ENCODE assay signal across 8 mouse cellular contexts in genomic region chr14:59441472-59441805, GRCm38 (mm10). TPM values are rescaled to one million over a fixed set of nuclear protein-coding genes. Genes with fewer than 3 reads are reported as not detected.
DNase-seq lines count a peak whose midpoint lies in the region; ATAC-seq and TF ChIP-seq lines count a peak whose summit lies in the region.

No protein-coding gene starts in this region.

- intact Hi-C loops in left cerebral cortex, postnatal 10 days (cut with DNase I): no loop called here

- peak overlapping the region; percentile 82 for H3K4me3 ChIP-seq in lung, embryonic 14.5 days (ENCODE audit: low read depth, low read length)
- peak overlapping the region; percentile 85 for H3K4me3 ChIP-seq in embryonic facial prominence, embryonic 12.5 days
- H3K4me3 ChIP-seq in limb, embryonic 13.5 days: peak overlapping the region; percentile 85
- peak overlapping the region; percentile 94 for H3K4me3 ChIP-seq in olfactory bulb, adult 2 months (ENCODE audit: insufficient read depth, low read depth, low read length)

- H3K9ac ChIP-seq in lung, embryonic 14.5 days: peak overlapping the region; percentile 88
- H3K9ac ChIP-seq in embryonic facial prominence, embryonic 12.5 days: peak overlapping the region; percentile 75
- H3K9ac ChIP-seq in limb, embryonic 13.5 days: peak overlapping the region; percentile 92

- peak overlapping the region; percentile 83 for H3K4me2 ChIP-seq in lung, embryonic 14.5 days
- H3K4me2 ChIP-seq in embryonic facial prominence, embryonic 12.5 days (replicated peaks): peak overlapping the region; percentile 62
- H3K4me2 ChIP-seq in limb, embryonic 13.5 days (replicated peaks): peak overlapping the region; percentile 77

- 9% methylated on average over 6 of the region's 6 CpGs for WGBS in lung, embryonic 14.5 days
- WGBS in embryonic facial prominence, embryonic 12.5 days: 19% methylated on average over 6 of the region's 6 CpGs
- 9% methylated on average over 6 of the region's 6 CpGs for WGBS in limb, embryonic 13.5 days
- WGBS in olfactory bulb, adult 2 months: 3% methylated on average over 6 of the region's 6 CpGs

- TF ChIP-seq CTCF in lung, embryonic 14.5 days (IDR thresholded peaks at IDR 0.05; ENCODE audit: low read depth): no peak
- TF ChIP-seq CTCF in olfactory bulb, adult 2 months (IDR thresholded peaks at IDR 0.05; ENCODE audit: insufficient read depth, low read depth, low read length): no peak

- H3K27me3 ChIP-seq in lung, embryonic 14.5 days (ENCODE audit: insufficient read depth, low read length): no peaks in the 10 kb centered on the region
- H3K27me3 ChIP-seq in embryonic facial prominence, embryonic 12.5 days: no peaks in the 10 kb centered on the region
- H3K27me3 ChIP-seq in limb, embryonic 13.5 days: no peaks in the 10 kb centered on the region

- DNase-seq in lung, embryonic 14.5 days: no peak
- DNase-seq in lung, adult 18-20 months: no peak
- DNase-seq in layer of hippocampus, postnatal 14 days (ENCODE audit: low spot score in 2 of 2): no peak
- DNase-seq in retina, postnatal 1 day: no peak
- DNase-seq in left cerebral cortex, postnatal 10 days (ENCODE audit: extremely low spot score in 1 of 2, low spot score in 2 of 2): no peak

- ATAC-seq in lung, embryonic 14.5 days (ENCODE audit: insufficient read depth): no peak
- no peak for ATAC-seq in embryonic facial prominence, embryonic 12.5 days (ENCODE audit: insufficient number of reproducible peaks, insufficient read depth, low FRiP score, low TSS enrichment)
- ATAC-seq in limb, embryonic 13.5 days (ENCODE audit: low FRiP score, low read depth): no peak

- H3K36me3 ChIP-seq in lung, embryonic 14.5 days (ENCODE audit: insufficient read depth): no peaks in the 10 kb centered on the region
- H3K36me3 ChIP-seq in embryonic facial prominence, embryonic 12.5 days: no peaks in the 10 kb centered on the region
- no peaks in the 10 kb centered on the region for H3K36me3 ChIP-seq in limb, embryonic 13.5 days

- TF ChIP-seq POLR2A in olfactory bulb, adult 2 months (IDR thresholded peaks at IDR 0.05; ENCODE audit: insufficient read depth, low read depth, low read length): no peak

- no peaks in the 10 kb centered on the region for H3K9me3 ChIP-seq in lung, embryonic 14.5 days (ENCODE audit: low read depth, low read length)
- no peaks in the 10 kb centered on the region for H3K9me3 ChIP-seq in embryonic facial prominence, embryonic 12.5 days
- H3K9me3 ChIP-seq in limb, embryonic 13.5 days: no peaks in the 10 kb centered on the region

- no peaks in the 10 kb centered on the region for H3K4me1 ChIP-seq in lung, embryonic 14.5 days (ENCODE audit: insufficient read depth)
- H3K4me1 ChIP-seq in embryonic facial prominence, embryonic 12.5 days: no peaks in the 10 kb centered on the region; the same call in 1 of the 2 replicates
- peaks cover 11% of the 10 kb centered on the region for H3K4me1 ChIP-seq in limb, embryonic 13.5 days
- no peaks in the 10 kb centered on the region for H3K4me1 ChIP-seq in olfactory bulb, adult 2 months (ENCODE audit: control insufficient read depth, insufficient read depth, low read length)

- peak overlapping the region; percentile 75 for H3K27ac ChIP-seq in lung, embryonic 14.5 days (ENCODE audit: low read depth)
- H3K27ac ChIP-seq in embryonic facial prominence, embryonic 12.5 days: peak overlapping the region; percentile 84; the same call in 1 of the 2 replicates
- peak overlapping the region; percentile 79 for H3K27ac ChIP-seq in limb, embryonic 13.5 days
- 0 out of 2 replicates have a peak overlapping the region, but pooled peaks have one; percentile 43 for H3K27ac ChIP-seq in olfactory bulb, adult 2 months (ENCODE audit: insufficient read depth, low read depth, low read length)

RNA-seq across cellular contexts. Expression of gene Cab39l, which starts 0.7 kb away (rescaled TPM):
- polyA plus RNA-seq in lung, embryonic 14.5 days (2014; fragmentation: Nextera tagmentation; extraction: Ambion mirVana): 44.6 and 44.8 TPM in 2 replicates
- polyA plus RNA-seq in embryonic facial prominence, embryonic 12.5 days (2016; fragmentation: Nextera tagmentation; extraction: Ambion mirVana): 40.1 and 40.7 TPM in 2 replicates
- polyA plus RNA-seq in limb, embryonic 13.5 days (2015; fragmentation: Nextera tagmentation; extraction: Ambion mirVana): 36.6 and 38.1 TPM in 2 replicates
- not detected in 2 replicates for polyA plus RNA-seq in olfactory bulb, adult 2 months (2012; ENCODE audit: insufficient read depth, insufficient read length, low replicate concordance, missing spikeins)
- total RNA-seq in layer of hippocampus, postnatal 14 days (2021): 10 to 100 TPM; 18.3 to 33.8 TPM
- 10 to 100 TPM; 19.3 to 22.0 TPM for total RNA-seq in left cerebral cortex, postnatal 10 days (2021)

RNA-seq across cellular contexts. Expression of gene Setdb2, which starts 0.8 kb away (rescaled TPM):
- polyA plus RNA-seq in lung, embryonic 14.5 days (2014; fragmentation: Nextera tagmentation; extraction: Ambion mirVana): 14.1 and 14.9 TPM in 2 replicates
- 12.5 and 12.7 TPM in 2 replicates for polyA plus RNA-seq in embryonic facial prominence, embryonic 12.5 days (2016; fragmentation: Nextera tagmentation; extraction: Ambion mirVana)
- polyA plus RNA-seq in limb, embryonic 13.5 days (2015; fragmentation: Nextera tagmentation; extraction: Ambion mirVana): 10.6 and 11.4 TPM in 2 replicates
- polyA plus RNA-seq in olfactory bulb, adult 2 months (2012; ENCODE audit: insufficient read depth, insufficient read length, low replicate concordance, missing spikeins): not detected in 2 replicates
- 1 to 10 TPM; 6.7 to 7.1 TPM for total RNA-seq in layer of hippocampus, postnatal 14 days (2021)
- total RNA-seq in left cerebral cortex, postnatal 10 days (2021): 1 to 10 TPM; 3.8 to 4.0 TPM

RNA-seq across cellular contexts. Expression of gene Phf11c, which starts 46.3 kb away (rescaled TPM):
- 1.1 TPM in 2 replicates for polyA plus RNA-seq in lung, embryonic 14.5 days (2014; fragmentation: Nextera tagmentation; extraction: Ambion mirVana)
- 0.57 and 0.75 TPM in 2 replicates for polyA plus RNA-seq in embryonic facial prominence, embryonic 12.5 days (2016; fragmentation: Nextera tagmentation; extraction: Ambion mirVana)
- 0.64 and 0.68 TPM in 2 replicates for polyA plus RNA-seq in limb, embryonic 13.5 days (2015; fragmentation: Nextera tagmentation; extraction: Ambion mirVana)
- not detected in 2 replicates for polyA plus RNA-seq in olfactory bulb, adult 2 months (2012; ENCODE audit: insufficient read depth, insufficient read length, low replicate concordance, missing spikeins)
- under 1 TPM; 0.62 to 0.74 TPM for total RNA-seq in layer of hippocampus, postnatal 14 days (2021)
- total RNA-seq in left cerebral cortex, postnatal 10 days (2021): under 1 TPM; 0.39 to 0.59 TPM

Comparison
In these comparisons a context has a peak if more than half of its experiments do, and no peak if none do; other contexts are left out.
1. RNA of gene Cab39l, which starts 0.7 kb away (polyA plus RNA-seq): 44.6 to 44.8 TPM in lung, embryonic 14.5 days, 40.1 to 40.7 TPM in embryonic facial prominence, embryonic 12.5 days and 36.6 to 38.1 TPM in limb, embryonic 13.5 days; not detected in olfactory bulb, adult 2 months; every median in the first group is over 10 times any median in the second.
2. RNA of gene Setdb2, which starts 0.8 kb away (polyA plus RNA-seq): 14.1 to 14.9 TPM in lung, embryonic 14.5 days, 12.5 to 12.7 TPM in embryonic facial prominence, embryonic 12.5 days and 10.6 to 11.4 TPM in limb, embryonic 13.5 days; not detected in olfactory bulb, adult 2 months; every median in the first group is over 10 times any median in the second.
3. Peak in every context shown above with its lines, with median percentiles within 50 percentile points of each other: H3K27ac ChIP-seq, H3K4me2 ChIP-seq, H3K4me3 ChIP-seq and H3K9ac ChIP-seq.